Mouse (Mus musculus): ENCODE data around the gene Eif2s3x. TPM values are rescaled to one million over a fixed set of nuclear protein-coding genes. Genes with fewer than 3 reads are reported as not detected.

Eif2s3x gene
- 60.3 and 66.9 TPM in 2 replicates for polyA plus RNA-seq (2021; fragmentation: Nextera tagmentation)
- long read RNA-seq, experiment 1, transcript Eif2s3x-201 (12 exons, 3,647 nt): major isoform, 73 of 130 reads
- long read RNA-seq, experiment 1, partial matches to known transcripts: 21 of 130 reads
- long read RNA-seq, experiment 1, other reads (novel, unspliced or antisense): 36 of 130 reads
- long read RNA-seq, experiment 2, transcript Eif2s3x-201 (12 exons, 3,647 nt): major isoform, 293 of 355 reads
- long read RNA-seq, experiment 2, partial matches to known transcripts: 23 of 355 reads
- long read RNA-seq, experiment 2, other reads (novel, unspliced or antisense): 39 of 355 reads

GRCm38 (mm10) chrX:94212597-94213321 is at the start of gene Eif2s3x:
TSS of gene Eif2s3x (minus strand) at chrX:94212862.

GRCm38 (mm10) chrX:94234532-94235189 is 22.0 kb upstream of the Eif2s3x start, which contains the start of gene Klhl15:
TSS of gene Klhl15 (plus strand) at chrX:94234599.

Other genes starting within 250 kb of the Eif2s3x start
- gene AU015836, start 244.2 kb downstream of the Eif2s3x start, polyA plus RNA-seq (2021; fragmentation: Nextera tagmentation): not detected in 2 replicates
- 22.9 and 24.1 TPM in 2 replicates for gene Zfx, start 89.2 kb downstream of the Eif2s3x start, polyA plus RNA-seq (2021; fragmentation: Nextera tagmentation)
- gene Klhl15, start 21.7 kb upstream of the Eif2s3x start, polyA plus RNA-seq (2021; fragmentation: Nextera tagmentation): 6.4 and 7.4 TPM in 2 replicates
- not detected in 2 replicates for gene Fam90a1b, start 153.9 kb upstream of the Eif2s3x start, polyA plus RNA-seq (2021; fragmentation: Nextera tagmentation)
- 152 and 163 TPM in 2 replicates for gene Apoo, start 154.3 kb upstream of the Eif2s3x start, polyA plus RNA-seq (2021; fragmentation: Nextera tagmentation)

All from layer of hippocampus, adult 6 months (tissue).